Mouse (Mus musculus) lung, postnatal 4 days (tissue): ENCODE results near the gene Kcnk5.

Experiments
- DNase-seq, 2 experiments: peaks; one replicate each; pipeline ENCODE4 v3.0.0; 2021

Kcnk5 gene

DNA sequence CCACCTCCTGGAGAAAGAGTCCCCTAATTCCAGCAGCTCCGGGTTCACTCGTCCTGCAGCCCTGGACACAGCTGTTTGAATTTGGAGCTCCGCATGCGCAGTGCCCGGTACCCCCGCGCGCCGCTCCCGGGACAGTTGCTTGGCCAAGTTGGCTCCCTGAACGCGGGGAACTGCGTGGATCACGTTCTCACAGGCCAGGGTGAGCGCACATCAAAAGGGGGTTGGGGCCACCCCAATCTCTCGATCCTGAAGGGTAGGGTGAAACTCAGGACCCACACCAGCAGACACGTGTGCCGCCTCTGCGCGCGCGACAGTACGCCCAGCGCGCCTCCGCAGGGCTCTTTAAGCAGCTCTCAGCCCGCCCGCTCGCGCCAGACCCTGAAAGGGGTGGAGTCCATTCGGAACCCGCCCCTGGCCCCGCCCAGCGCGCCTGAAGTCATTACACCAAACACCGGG, at the start of gene Kcnk5:
TSS of gene Kcnk5 (minus strand) at position 344 of the 456 bp plus-strand sequence.
- peak; percentile 93 to 94 for DNase-seq

DNA sequence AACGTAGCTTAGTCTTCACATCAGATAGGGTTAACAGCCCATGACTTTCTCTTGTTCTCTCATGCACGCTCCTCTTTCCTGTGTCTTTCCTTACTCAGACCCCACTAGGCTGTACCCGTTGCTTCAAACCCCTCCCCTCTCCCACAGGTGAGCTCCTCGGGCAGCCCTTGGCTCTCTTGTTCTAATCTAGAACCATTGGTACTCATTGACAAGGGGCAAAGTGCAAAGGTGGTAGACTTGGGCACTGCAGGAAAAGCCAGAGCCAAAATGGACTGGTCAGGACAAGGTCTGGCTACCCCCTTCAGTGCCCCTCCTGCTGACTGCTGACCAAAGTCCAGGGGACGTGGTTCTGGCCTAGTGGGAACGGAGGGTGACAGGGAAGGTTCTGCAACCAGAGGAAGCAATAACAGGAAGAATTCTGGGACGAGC, 48.5 kb upstream of the Kcnk5 start:
- DNase-seq, result no peak

DNA sequence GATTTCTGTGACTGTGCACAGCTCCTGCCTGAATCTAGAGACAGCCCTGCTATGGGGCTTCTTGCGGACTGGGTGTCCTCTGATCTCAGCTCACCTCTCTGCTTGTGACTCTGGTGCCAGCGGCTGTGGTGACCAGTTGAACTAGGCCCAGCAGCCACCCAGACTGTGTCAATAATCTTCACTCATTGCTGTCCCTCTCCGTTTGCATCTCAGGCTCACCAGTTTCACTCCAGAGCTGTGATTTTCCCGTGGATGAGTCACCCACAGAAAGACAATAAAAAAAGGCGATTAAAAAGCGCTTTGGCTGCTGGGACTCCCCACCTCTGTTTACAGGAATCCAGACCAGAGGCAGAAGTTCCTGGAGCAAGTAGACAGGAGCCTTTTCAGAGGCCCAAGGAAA, 47.8 kb upstream of the Kcnk5 start:
- DNase-seq, result no peak

DNA sequence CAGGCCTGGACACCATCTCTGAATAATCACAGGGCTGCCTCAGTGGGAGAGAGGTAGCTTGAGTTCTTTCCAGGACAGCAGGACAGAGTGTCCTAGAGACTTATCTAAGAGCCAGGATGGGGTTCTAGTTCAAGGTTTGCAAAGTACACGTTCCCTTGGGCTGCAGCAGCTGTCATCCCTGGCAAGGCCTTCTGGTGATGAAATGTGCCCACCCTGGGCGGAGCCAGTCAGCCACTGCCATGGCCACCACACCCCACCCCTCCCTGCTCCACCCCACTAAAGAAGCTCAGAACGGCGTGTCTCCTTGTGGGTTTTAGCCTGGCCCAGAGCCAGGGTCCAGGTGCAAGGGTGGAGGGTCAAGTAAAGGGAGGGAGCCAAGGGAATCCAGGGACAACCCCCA, 46.7 kb upstream of the Kcnk5 start:
- peak in 1 of 2 experiments; percentile 29 for DNase-seq

DNA sequence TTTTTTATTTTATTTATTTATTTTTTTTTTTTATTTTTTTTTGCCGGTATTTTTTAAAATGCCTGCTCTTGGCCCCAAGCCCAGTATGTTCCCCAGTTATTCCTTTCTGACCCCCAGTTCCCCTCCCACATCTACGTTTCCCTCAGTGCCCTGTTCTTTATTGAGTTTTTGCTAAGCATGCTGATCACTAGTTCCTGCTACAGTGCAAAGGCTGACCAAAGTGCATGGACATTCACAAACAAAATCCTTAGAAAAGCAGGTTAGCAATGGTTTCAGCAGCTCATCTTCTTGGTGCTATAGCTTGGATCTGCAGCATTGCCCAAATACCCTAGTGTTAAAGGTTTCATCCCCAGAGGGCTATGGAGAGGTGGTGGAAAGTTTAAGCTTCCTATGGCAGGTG, 45.4 kb upstream of the Kcnk5 start:
- no peak for DNase-seq

DNA sequence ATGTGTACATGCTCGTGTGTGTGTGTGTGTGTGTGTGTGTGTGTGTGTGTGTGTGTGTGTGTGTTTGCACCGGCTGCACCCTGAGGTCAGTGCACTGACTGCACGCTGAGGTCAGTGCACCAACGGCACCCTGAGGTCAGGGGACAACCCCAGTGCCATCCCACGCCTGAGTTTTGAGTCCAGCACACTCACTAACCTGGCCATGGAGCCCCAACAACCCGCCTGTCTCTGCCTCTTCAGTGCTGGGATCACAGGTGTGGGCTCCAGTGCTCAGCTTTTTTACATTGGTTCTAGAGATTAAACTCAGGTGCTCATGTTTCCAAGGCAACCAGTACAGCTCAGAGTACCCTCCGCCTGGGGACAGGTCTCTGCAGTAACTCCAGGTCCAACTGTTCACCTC, 44.9 kb upstream of the Kcnk5 start:
- no peak for DNase-seq

DNA sequence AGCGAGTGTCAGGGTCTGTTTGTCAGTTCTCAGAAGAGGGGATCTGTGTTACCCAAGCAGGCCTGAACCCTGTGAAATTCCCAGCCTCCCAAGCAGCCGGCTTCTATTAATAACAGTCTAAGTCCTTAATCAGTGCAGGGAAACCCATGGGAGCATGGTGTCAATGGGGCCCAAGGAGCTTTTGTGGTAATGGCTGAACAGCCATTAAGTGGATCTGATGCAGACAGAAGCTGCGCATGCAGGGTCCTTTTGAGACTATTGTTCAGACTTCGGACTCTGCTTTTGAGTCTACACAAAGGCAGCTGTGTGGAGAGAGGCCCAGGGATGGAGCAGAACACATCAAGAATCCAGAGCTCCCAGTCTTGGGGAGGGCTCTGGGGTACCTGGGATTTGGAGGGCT, 43.9 kb upstream of the Kcnk5 start:
- DNase-seq, result no peak

DNA sequence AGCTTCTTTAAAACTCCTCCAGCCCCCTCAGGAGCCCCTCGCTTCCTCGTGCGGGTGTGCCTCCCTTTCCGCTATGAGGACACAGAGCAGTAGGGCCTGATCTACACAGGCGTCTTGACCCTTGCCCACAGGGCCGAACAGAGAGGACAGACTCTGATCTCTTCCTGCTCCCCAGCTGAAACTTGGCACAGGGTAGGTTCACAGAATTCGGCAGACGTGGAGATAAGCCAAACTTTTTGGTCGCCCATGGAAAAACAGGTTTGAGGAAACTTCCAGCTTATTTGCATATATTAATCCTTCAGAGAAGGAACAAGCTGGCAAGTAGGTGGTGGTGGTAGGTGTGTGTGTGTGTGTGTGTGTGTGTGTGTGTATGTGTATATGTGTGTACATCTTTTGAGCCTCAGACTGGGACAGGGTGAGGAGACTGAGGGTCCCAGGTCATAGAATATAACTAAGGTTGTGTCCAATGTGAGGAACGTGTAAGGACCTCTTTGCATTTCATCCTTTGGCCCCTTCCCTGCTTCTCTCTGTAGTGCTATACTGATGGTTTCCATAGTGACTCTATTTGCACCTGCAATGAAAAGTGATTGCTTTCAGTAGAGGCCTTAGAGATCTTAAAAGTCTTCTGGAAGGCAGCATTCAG, 43.1 kb upstream of the Kcnk5 start:
- DNase-seq, result no peak

DNA sequence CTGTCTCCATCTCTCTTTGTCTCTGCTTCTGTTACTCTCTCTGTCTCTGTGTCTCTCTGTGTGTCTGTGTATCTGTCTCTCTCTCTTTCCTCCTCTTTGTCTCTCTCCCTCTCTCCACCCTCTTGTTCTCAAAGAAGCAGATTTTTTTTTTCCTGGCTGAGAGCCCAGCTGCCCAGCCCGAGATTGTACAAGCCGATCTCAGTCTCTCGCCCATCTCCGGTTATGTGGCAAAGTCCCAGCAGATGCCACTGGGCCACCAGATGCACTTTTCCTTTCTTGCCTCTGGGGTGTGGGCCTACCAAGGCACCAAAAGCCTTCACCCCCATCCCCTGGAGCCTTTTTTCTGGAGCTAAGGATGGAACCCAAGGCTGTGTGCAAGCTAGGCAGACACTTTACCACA, 42.6 kb upstream of the Kcnk5 start:
- DNase-seq, result peak in 1 of 2 experiments; percentile 29

DNA sequence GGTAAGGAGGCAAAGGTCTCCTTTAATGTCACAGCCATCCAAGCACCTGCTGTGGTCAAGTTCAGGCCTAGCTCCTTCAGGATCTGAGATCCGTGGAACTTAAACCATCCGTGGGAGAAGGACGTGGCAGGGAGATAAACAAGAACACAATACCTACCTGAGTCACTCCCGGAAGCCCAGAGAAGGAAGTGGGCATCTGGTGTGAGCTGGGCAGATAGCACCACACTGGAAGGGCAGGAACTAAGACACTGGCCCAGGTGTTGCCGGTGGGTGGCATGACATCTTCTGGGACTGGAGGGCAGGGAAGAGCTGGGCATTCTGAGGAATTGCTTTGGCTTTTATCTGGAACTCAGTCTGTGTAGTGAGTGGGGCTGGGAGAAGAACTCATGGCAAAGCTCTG, 41.6 kb upstream of the Kcnk5 start:
- DNase-seq, result no peak

DNA sequence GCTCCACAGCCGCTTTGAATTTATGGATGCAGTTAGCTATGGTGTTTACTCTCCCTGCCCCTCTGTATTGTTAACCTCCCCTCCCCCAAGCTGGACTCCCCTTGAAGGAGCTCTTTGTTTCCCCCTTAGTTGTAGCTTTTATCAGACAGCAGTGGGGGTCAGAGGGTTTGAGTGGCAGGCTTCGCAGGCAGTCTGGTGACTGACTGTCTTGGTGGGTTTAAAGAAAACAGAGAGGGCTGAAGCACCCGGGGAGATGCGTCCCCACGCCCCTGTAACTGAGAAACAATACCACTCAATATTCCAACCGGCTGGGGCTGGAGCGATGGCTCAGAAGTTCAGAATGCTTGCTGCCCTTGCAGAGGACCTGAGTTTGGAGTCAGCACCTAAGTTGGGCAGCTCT, 39.5 kb upstream of the Kcnk5 start:
- no peak for DNase-seq

DNA sequence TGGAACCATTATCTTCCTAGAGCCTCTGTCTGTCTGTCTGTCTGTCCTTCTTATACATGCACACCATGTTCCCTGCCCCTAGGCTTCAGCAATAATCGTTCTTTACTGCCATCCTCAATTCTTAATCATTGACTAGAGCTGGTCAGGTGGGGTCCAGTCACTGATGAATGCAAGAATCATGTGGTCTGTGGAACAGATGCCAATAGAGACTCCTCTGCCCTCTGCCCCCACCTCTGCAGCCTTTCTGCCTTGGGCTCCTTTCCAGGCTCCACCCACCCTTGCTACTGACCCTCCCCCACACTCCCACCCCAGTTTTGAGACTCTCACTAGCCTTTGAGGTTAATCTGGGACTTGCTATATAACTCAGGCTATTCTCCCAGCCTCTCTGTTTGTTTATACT, 38.2 kb upstream of the Kcnk5 start:
- DNase-seq, result no peak

DNA sequence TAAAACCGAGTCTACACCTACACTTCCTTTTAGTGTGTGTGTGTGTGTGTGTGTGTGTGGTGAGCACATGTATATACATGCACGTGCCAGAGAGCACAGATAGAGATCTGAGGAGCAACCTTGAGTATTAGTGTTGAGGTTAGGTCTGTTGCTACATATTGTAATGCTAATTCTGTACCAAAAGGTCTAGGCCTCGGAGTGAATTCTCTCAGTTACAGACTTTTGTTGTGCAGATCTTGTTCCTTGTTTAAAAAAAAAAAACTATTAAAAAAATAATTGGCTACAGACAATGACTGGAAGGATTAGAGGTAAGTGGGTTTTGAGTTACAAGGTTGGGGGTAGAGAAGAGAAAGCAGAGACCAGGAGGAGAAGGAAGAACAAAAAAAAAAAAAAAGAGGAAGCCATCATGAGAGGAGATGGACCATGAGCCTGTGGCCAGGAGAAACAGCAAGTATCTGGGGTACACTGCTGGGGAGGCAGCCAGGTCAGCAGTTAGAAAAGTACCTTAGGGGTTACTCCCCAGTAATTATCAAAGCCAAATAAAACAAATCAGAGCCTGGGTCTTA, 35.8 kb upstream of the Kcnk5 start:
- no peak for DNase-seq

DNA sequence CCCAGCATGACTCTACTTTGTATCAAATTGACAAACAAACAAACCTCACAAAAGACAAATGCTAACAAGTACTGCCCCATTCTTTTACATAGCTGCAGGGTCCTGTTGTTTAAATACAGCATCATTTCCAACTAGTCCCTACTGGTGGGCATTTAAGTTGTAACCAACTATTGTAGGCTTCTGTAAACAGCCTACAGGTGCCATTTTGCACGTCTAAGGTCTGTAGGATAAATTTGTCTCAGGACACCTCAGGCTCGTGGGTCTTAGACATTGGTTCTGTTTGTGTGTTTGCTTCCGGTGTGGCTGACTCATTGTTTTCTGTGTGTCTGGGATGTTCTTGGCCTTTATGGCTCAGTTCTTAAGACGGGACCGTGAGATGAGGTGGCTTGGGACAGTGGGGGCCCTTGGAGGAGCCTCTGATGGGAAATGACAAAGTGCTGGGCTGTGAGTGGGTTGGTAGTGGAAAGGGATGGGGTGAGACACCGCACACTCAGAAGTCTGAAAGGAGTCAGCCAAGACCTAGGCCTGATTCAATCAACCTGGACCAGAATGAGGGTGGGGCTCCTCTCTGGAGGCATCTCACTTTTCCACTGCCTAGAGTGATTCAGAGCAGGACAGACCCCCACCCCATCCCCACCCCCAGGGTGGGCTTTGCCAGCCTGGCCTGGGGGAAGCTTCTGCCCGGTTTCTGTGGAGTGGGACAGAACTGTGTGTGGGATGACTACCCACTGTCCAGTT, 35.1 kb upstream of the Kcnk5 start:
- DNase-seq, result no peak

DNA sequence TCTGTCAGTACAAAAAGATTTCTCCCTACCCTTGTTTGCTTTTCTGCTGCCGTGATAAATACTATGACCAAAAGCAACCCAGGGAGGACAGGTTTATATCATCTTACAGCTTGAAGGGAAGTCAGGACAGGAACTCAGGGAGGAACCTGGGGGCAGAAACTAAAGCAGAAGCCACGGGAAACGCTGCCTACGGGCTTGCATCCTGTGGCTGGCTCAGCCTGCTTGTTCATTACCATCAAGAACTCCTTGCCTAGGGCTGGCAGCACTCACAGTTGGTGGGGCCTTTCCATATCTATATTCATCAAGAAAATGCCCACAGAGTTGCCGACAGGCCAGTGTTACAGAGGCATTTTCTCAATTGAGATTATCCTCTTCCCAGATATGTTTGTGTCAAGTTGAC, 34.2 kb upstream of the Kcnk5 start:
- no peak for DNase-seq

DNA sequence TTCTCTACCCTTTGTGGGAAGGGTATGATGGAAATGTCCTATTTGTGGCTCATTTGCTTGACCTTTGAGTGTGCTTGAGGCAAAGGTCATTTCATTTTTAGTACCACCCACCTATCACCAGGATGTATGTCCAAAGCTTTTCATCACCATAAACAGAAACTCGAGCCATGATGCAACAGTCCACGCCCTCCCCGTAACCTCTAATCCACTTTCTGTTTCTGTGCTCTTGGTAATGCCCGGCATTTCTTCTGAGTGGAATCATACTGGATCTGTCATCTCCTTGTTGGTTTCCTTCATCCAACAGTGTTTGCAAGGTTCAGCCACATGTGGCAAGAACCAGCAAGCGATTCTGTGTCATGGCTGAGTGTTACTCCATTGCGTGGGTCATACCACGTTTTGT, 32.5 kb upstream of the Kcnk5 start:
- DNase-seq, result no peak

DNA sequence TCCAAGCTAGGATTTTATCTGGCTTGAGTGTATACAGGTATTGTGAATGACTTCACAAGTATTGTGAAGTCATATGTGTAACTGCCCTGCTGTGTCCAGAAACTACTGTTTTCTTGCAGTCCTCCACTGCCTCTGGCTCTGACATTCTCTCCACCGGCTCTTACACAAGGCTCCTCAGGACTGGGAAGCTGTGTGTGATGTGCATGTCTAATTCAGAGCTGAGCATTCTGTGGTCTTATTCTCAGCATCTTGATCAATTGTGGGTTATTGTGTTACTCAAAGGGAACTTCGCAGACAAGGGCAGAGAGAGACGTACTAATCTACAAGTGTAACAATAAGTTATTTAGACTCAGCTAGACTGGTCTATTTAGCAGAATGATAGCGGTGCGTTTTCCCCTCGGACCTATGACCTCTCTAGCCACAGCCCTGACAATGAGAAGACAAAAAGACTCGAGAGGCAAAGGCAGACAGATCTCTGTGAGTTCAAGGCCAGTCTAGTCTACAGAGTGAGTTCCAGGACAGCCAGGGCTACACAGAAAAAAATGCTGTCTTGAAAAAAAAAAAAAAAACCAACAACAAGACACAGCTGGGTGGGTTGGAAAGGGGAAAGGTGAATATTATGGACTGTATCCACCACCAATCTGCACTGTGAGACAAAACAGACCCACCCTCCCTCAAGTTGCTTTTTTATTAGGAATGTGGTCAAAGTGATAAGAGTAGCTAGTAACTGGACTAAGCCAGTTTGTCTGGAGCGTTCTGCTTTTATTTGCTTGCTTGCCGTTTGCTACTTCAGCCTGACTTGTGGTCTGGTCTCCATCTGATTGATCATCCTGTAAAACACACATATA, 30.4 kb upstream of the Kcnk5 start:
- no peak for DNase-seq

DNA sequence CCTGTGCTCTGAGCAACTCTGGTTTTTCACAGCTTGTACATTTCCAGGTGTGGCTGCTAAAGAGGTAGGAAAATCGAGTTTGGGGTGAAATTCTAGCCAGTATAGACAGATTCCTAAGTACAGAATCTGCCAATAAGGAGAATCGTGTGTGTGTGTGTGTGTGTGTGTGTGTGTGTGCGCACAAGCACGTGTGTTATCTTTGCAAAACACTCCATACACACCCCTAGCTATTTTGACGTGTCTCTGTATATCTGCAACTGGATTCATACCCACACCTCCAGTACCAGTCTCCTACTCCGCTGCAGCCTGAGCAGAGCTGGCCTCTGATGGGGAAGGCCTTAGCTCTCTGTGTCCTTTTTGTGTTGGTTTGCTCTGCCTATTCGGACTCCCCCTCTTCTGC, 28.3 kb upstream of the Kcnk5 start:
- DNase-seq, result no peak

DNA sequence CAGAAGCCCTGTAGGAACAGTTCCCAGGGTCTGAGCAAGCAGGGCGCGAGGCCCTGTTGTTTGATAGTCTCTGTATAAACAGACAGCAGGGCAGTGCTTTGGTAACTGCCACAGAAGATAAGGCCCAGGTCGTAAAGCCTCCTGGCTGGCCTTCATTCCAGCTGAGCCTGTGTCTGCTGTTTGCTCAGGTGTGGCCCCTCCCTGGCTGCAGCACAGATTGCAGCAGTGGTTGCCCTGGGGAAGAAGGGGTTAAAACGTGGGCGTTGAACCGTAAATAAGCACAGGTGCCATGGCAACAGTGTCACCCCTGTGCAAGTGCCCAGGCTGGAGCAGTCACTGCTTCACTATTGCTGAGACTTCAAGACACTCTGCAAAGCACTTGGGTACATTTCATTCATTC, 26.8 kb upstream of the Kcnk5 start:
- no peak for DNase-seq

DNA sequence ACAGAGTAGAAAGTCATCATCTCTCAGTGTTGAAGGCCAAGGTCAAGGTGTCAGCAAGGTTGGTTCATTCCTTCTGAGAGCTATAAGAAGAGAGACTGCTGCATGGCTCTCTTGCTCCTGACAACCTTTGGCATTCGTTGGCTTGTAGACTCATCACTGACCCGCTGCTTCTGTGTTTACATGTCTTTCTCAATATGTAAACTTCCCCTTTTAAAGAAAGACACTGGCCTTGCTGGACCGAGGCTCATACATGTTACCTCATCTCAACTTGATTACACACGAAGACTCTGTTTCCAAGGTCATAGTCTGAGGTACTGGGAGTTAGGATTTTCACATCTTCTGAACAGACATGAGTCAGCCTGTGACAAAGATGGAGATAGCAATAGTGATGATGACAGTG, 24.1 kb upstream of the Kcnk5 start:
- no peak for DNase-seq

DNA sequence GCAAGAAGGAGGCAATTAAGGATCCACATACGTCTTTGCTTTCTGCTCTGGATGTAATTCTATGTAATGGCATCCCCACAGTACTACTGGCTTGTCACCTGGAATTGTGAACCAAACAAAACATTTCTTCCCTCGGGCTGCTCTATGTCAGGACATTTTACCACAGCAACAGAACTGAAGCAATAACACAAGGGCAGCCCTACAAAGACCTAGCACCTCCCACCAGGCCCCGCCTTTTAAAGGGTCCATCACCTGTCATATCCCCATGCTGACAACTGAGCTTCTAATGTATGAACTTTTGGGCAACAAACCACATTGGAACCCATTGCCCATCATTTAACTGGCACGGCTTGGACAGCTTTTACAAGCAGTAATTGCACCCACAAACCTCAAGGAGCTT, 21.7 kb upstream of the Kcnk5 start:
- DNase-seq, result no peak

DNA sequence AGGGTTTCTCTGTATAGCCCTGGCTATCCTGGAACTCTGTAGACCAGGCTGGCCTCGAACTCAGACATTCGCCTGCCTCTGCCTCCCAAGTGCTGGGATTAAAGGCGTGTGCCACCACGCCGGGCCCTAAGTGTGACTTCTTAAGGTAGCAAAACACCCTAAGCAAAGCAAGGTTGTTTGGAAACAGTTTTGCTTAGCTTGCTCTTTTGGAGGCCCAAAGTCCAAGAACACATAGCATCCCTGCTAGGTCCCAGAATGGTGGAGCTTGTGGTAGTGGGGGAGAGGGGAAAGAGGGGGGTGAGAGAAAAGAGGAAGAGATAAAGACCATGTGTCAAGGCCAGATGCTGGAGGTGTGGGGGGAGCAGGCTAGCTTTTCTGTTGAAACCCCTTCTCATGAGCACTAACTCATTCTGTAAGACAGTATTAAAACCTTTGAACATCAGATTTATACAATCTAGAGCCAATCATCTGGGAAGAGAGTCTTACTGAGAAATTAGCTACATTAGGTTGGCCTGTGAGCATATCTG, 21.1 kb upstream of the Kcnk5 start:
- no peak for DNase-seq

DNA sequence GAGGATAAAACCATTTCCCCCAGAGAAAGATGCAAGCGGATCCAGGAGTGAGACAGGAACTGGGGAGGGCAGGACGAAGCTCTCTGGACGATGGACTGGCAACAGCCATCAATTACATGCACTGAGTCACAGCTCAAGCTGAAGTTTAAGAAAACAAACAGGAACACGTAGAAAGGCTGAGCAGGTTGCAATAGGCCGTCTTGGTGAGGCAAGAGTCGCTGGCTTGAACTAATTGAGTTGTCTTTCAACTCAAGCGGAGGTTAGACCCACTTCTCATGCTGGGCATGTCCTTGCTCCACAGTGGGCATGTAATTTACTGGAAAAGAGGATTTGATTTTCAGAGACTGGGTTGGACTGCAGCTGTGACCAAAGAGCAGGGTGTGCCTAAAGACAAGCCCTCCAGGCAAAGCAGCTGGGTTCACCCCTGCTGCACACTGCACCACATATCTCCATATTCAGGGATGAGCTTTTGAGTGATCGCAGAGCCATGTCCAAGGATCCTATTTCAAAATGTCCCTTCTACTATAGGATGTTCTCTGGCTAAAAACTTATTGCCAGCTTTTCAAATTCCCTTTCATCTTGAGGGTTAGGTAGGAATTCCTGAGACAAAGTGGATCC, 19.6 kb upstream of the Kcnk5 start:
- no peak for DNase-seq
